Mouse (Mus musculus) T-helper 1 cell (primary cell): ENCODE measurements around the gene 4930513O06Rik.

Experiments used
- in situ Hi-C: fragments of 300-600 bp; cut with MboI, MseI; formaldehyde crosslinking; loops from one replicate; pipeline ENCODE4 v1.15.1; 2025; ENCODE audit warnings: high pct_unique_total_duplicates

4930513O06Rik gene

DNA sequence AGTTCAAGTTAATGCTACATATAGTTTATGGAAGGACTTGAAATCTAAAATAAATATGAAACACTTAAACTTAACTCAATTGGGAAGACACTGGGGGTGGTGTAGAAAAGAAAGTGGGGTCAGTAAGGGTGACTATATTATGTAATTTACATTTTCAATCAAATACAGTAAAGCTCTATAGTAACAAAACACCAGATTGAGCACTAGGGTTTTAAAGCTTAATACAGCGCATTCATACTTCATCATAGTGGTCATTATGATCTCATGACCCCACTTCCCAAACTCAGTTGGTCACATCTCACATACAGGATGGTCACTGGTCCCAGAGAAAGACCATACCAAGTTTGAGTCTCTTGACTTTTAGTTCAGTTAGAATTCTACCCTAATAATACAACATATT, at the start of gene 4930513O06Rik:
4930513O06Rik (plus strand) TSS at position 301 of the 400 bp plus-strand sequence.
- in situ Hi-C loops: no loop called here

GRCm38 (mm10) chrX:139037666-139038065, 48.4 kb upstream of the 4930513O06Rik start:
- in situ Hi-C loops: no loop called here

GRCm38 (mm10) chrX:139039314-139039713, 46.7 kb upstream of the 4930513O06Rik start:
- in situ Hi-C loops: no loop called here

GRCm38 (mm10) chrX:139041148-139041547, 44.9 kb upstream of the 4930513O06Rik start:
- in situ Hi-C loops: no loop called here

DNA sequence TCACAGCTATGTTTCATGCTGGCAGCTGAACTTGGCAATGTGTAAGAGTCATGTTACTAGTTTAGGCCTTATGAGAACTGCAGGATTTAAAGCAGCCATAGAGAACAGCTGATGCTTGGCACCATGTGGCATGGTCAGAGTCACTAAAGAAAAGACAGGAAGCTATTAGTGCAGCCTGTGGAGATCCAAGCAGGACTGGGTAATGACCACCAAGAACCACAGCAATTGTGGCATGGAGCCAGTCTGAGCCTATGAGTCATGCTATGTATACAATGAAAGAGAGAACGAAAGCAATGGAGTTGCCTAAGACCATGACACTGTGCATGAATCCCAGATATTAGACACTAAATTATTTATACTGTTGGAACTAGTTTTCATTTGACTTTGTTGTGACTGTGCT, 34.1 kb upstream of the 4930513O06Rik start:
- in situ Hi-C loops: no loop called here

GRCm38 (mm10) chrX:139053149-139053548, 32.9 kb upstream of the 4930513O06Rik start:
- in situ Hi-C loops: no loop called here

DNA sequence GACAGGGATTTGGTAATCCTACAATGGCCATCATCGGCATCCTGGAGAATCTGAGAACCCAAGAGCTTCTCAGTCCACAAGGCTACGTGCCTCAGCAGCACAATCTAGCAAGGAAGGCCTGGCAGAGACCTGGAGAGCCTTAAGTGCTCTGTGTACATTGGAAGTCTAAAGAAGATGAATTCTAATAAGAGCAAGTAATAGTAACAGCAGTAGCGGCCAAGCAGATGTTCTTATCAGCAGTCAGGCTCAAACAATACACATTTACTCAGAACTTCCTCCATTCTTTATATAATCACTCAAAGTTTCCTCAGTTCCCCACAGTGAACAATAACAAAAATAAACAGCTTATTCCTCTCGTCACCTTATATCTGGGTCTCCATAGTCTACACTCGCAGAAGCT, 22.0 kb upstream of the 4930513O06Rik start:
- in situ Hi-C loops: no loop called here

DNA sequence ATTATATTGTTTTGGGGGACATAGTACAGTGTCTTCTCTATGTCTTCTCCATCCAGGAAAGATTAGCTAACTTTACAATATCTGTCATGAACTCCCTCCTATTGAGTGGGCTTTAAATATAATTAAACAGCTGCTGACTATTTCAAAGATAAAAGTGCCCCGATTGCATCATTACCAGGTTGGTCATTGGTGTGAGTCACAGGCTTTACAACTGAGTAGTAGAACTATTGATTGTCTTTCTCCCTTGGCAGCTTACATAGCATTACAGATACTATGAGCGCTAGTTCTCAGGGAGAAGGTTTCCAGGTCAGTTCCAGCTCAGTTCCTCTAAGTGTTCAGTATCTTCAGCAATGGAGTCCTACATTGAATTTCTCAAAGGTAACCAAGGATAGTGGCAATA, 7.5 kb upstream of the 4930513O06Rik start:
- in situ Hi-C loops: no loop called here

DNA sequence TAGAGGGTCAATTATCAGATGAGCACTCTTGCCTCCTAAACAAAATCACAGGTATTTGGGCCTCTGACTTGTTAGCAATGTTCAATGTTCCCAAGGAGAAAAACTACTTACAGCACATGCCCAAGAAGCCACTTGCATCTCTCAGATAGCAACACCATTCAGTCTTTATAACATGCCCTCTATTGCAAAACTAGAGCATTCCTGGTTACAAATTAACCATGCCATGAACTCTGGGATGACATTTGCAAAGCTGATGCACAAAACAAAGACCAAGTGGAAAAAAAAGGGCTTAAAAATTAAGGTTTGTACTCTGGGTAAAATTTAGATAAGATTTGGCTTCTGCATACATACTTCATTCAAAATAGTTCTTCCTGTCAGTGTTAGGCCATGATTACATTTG, 966 bp upstream of the 4930513O06Rik start, which contains the start of gene Serpina7:
Serpina7 (minus strand) TSS at position 160 of the 400 bp plus-strand sequence.
- in situ Hi-C loops: no loop called here

GRCm38 (mm10) chrX:139097197-139097596, 11.2 kb downstream of the 4930513O06Rik start:
- in situ Hi-C loops: no loop called here

DNA sequence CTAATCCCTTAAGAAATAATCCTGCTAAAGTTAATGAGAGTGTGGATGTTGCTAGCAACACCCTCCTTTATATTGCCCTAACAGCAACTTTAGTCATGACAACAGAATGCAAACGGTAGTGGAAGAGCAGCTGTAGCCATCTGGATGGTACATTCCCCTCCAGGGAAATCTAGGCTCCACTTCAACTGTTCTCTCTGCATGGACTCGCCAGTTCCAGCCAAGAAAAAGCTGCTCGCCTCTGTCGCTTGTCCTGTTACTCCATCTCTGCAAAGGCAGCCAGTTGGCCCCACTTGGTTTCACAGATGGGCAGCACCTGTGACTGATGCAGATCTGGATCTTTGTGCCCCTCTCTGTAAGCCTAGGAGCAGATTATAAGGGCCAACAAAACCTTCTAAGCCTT, 48.0 kb downstream of the 4930513O06Rik start:
- in situ Hi-C loops: no loop called here
